Mouse (Mus musculus): ENCODE results near the gene Klhl22.

DNA sequence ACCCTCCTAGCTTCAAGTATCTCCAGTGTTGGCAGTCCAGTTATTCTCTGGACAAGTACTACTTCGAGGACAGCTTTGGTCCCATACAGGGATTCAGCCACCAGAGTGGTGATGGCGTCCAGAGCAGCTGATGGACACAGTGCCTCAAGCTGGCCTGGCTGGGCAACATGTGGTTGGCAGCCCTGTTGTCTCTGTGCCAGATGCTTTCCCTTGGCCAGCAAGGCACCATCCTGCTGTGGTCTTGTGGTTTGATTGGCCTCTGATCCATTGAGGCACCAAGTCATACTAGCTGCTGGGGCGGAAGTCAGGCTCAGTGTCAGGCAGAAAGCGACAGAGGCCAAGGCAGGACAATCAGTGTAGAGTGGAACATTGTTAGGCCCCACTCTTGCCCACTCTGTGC, 49.7 kb downstream of the Klhl22 start:
- TF ChIP-seq CTCF (IDR thresholded peaks at IDR 0.05; ENCODE audit: low read depth, low read length) (no peak), GATA1 (IDR thresholded peaks at IDR 0.05; ENCODE audit: borderline replicate concordance, low read length) (no peak), GATA2 (IDR thresholded peaks at IDR 0.05; ENCODE audit: borderline replicate concordance, low read depth, low read length) (no peak), TAL1 (conservative IDR thresholded peaks at IDR 0.05; ENCODE audit: low read depth, low read length) (no peak)
